Mouse (Mus musculus): ENCODE data around the gene Vsx1. TPM values are rescaled to one million over a fixed set of nuclear protein-coding genes. Genes with fewer than 3 reads are reported as not detected.

Vsx1 gene
- total and polyA plus RNA-seq, 3 experiments: not detected

DNA sequence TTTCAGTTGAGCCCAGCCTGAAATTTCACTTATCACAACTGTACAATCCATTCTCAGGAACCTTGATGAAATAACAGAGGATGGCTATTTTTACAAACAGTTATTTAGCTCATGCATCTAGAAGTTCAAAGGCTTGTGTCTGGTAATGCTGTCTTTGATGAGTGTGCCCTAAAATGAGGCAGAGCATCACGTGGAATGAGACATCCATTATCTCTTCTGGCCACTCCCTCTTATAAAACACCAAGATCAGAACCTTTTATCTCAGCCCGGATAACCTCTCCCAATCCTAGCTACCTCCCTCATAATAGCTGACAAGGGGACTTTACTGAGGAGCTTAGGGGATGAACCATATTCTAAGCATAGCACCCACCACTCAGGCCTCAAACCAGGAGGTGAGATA, 24.2 kb downstream of the Vsx1 start:
- DNase-seq (ENCODE audit: extremely low read depth): no peak
- Histone ChIP-seq H3K4me3 (replicated peaks in 1 of 3; ENCODE audit: low read depth in 2 of 3, low read length in 2 of 3, poor library complexity in 1 of 3) (no peak overlapping the region), H3K9me3 (replicated peaks; ENCODE audit: low read length) (peaks cover 3% of the 10 kb centered on the region), H3K4me2 (ENCODE audit: insufficient read depth, low read depth, poor library complexity, severe bottlenecking) (no peak overlapping the region), H3K4me1 (ENCODE audit: control insufficient read depth in 1 of 2, insufficient read depth in 2 of 2) (peaks cover 7 to 70% of the 10 kb centered on the region in 2 experiments), H3K9ac (ENCODE audit: insufficient read depth, low read depth) (no peak overlapping the region), H3K36me3 (replicated peaks in 1 of 2; ENCODE audit: control insufficient read depth in 1 of 2, insufficient read depth in 1 of 2, low read length in 1 of 2) (no peaks in the 10 kb centered on the region), H3K27ac (ENCODE audit: insufficient read depth, low read depth) (no peak overlapping the region), H3K27me3 (replicated peaks) (no peaks in the 10 kb centered on the region), H3K79me2 (replicated peaks; ENCODE audit: control insufficient read depth, extremely low read depth, insufficient read depth, poor library complexity, severe bottlenecking) (no peaks in the 10 kb centered on the region)
- TF ChIP-seq RAD21 (IDR thresholded peaks at IDR 0.05; ENCODE audit: low read depth, low read length) (no peak), ELF1 (IDR thresholded peaks at IDR 0.05; ENCODE audit: low read depth, low read length) (no peak), MAX (IDR thresholded peaks at IDR 0.05; ENCODE audit: low read length) (no peak), CHD1 (IDR thresholded peaks at IDR 0.05; ENCODE audit: low read depth, low read length) (no peak), ZC3H11A (IDR thresholded peaks at IDR 0.05; ENCODE audit: low read depth, low read length) (no peak), NRF1 (IDR thresholded peaks at IDR 0.05; ENCODE audit: low read depth, low read length) (no peak), MAFK (IDR thresholded peaks at IDR 0.05; ENCODE audit: insufficient replicate concordance, low read length) (no peak), ZMIZ1 (IDR thresholded peaks at IDR 0.05; ENCODE audit: low read depth, low read length) (no peak), POLR2A (IDR thresholded peaks at IDR 0.05; ENCODE audit: low read depth, low read length) (no peak), MEF2A (IDR thresholded peaks at IDR 0.05; ENCODE audit: borderline replicate concordance, low read depth, low read length) (no peak), MXI1 (IDR thresholded peaks at IDR 0.05; ENCODE audit: low read depth, low read length) (no peak), JUN (IDR thresholded peaks at IDR 0.05; ENCODE audit: insufficient read depth, low read depth, low read length) (no peak), USF2 (conservative IDR thresholded peaks at IDR 0.05; ENCODE audit: low read depth, low read length) (no peak), ZNF384 (IDR thresholded peaks at IDR 0.05; ENCODE audit: low read depth, low read length) (no peak)
- in situ Hi-C loops (cut with MboI; ENCODE audit: low pct_ligation_motif_present, low pct_unique_long_range_greater_than_20kb, low sequenced_read_pairs) (no loop called here), dilution Hi-C loops (cut with MboI; ENCODE audit: extremely low pct_ligation_motif_present, extremely low pct_unique_long_range_greater_than_20kb, low sequenced_read_pairs) (no loop called here)

DNA sequence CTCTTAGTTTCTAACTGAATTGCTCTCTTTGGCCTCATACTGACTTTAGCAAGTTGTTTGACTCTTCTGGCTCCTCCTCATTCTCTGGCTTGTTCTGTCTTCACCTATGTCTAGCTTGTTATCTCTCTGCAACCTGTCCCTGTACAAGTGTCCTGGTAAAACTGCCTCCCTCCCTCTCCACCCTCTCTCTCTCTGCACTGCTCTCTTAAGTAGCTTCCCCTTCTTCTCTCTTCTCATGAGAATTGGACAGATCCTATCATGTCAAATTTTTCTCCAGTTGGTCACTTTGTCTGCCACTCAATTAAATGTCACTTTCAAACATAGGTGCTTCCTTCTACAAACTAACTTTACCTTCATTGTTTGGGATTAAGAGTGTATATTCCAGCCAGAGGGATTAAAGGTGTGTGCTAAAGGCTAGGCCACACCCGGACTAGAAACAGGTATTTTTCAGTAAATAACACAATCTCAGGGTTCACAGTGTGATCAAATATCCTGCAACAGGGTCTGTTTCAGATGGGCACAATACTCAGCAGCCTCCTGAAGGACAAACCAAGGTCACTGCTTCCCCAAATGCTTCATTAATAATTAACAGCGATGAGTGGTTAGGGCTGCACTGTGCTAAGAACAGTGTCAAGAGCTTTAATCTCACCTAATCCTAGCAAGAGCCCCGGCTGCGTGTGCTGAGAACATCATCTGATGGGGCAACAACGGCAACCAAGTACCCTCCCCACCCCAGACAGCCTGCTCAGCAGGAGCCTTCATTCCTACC, 24.8 kb downstream of the Vsx1 start:
- Histone ChIP-seq H3K9me3 (replicated peaks; ENCODE audit: low read length) (peaks cover 3% of the 10 kb centered on the region), H3K27me3 (replicated peaks) (no peaks in the 10 kb centered on the region), H3K27ac (ENCODE audit: insufficient read depth, low read depth) (no peak overlapping the region), H3K4me3 (replicated peaks in 1 of 3; ENCODE audit: low read depth in 2 of 3, low read length in 2 of 3, poor library complexity in 1 of 3) (no peak overlapping the region), H3K36me3 (replicated peaks in 1 of 2; ENCODE audit: control insufficient read depth in 1 of 2, insufficient read depth in 1 of 2, low read length in 1 of 2) (no peaks in the 10 kb centered on the region), H3K4me1 (ENCODE audit: control insufficient read depth in 1 of 2, insufficient read depth in 2 of 2) (peaks cover 2 to 64% of the 10 kb centered on the region in 2 experiments; a peak in 3 of 4 replicates), H3K79me2 (replicated peaks; ENCODE audit: control insufficient read depth, extremely low read depth, insufficient read depth, poor library complexity, severe bottlenecking) (no peaks in the 10 kb centered on the region), H3K9ac (ENCODE audit: insufficient read depth, low read depth) (no peak overlapping the region), H3K4me2 (ENCODE audit: insufficient read depth, low read depth, poor library complexity, severe bottlenecking) (no peak overlapping the region)
- dilution Hi-C loops (cut with MboI; ENCODE audit: extremely low pct_ligation_motif_present, extremely low pct_unique_long_range_greater_than_20kb, low sequenced_read_pairs): no loop called here
- DNase-seq (ENCODE audit: extremely low read depth): no peak
- in situ Hi-C loops (cut with MboI; ENCODE audit: low pct_ligation_motif_present, low pct_unique_long_range_greater_than_20kb, low sequenced_read_pairs): no loop called here
- TF ChIP-seq USF1 (IDR thresholded peaks at IDR 0.05; ENCODE audit: low read depth, low read length) (no peak), RCOR1 (conservative IDR thresholded peaks at IDR 0.05; ENCODE audit: low read depth, low read length) (no peak), USF2 (conservative IDR thresholded peaks at IDR 0.05; ENCODE audit: low read depth, low read length) (no peak), NRF1 (IDR thresholded peaks at IDR 0.05; ENCODE audit: low read depth, low read length) (no peak), ZKSCAN1 (IDR thresholded peaks at IDR 0.05; ENCODE audit: borderline replicate concordance, low read depth, low read length) (no peak), MEF2A (IDR thresholded peaks at IDR 0.05; ENCODE audit: borderline replicate concordance, low read depth, low read length) (no peak), KAT2A (IDR thresholded peaks at IDR 0.05; ENCODE audit: insufficient replicate concordance, low read length) (no peak)
